Comparison of ENCODE assay signal across 8 mouse cellular contexts in the genomic region with DNA sequence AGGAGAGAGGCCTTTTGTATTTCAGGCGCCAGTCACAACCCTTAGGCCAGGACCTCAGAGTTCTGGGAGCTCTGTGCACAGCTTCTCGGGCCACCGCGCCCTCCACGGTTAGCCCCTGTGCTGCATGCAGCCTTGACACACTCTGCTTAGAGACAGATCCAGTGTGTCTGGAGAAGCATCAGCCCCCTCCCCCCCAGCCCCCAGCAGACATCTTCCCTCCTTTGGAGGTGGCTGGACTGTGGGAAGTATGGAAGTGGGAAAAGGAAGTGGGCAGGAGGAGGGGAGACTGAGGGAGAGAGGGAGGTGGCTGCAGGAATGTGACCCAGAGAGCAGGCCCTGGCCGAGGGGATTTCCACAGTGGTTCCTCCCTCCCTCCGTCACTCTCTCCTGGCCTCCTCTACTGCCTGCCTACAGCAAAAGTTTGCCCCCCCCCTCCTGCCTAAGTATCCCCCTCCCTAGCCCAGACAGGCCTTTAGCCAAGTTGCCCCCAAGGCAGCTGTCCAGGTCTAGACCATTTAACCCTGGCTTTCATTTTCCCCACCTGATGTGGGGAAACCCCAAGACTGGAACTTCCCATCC. TPM values are rescaled to one million over a fixed set of nuclear protein-coding genes. Genes with fewer than 3 reads are reported as not detected.
DNase-seq lines count a peak whose midpoint lies in the region; ATAC-seq lines count a peak whose summit lies in the region.

No protein-coding gene starts in this region.

- 0 out of 2 replicates have a peak, but pooled peaks cover 3% of the 10 kb centered on the region for H3K36me3 ChIP-seq in forebrain, embryonic 10.5 days (replicated peaks)
- no peaks in the 10 kb centered on the region for H3K36me3 ChIP-seq in forebrain, embryonic 13.5 days (ENCODE audit: poor library complexity, severe bottlenecking)
- H3K36me3 ChIP-seq in midbrain, embryonic 10.5 days, result peaks cover 3% of the 10 kb centered on the region; the same call in 1 of the 2 replicates
- H3K36me3 ChIP-seq in midbrain, embryonic 15.5 days (replicated peaks), result no peaks in the 10 kb centered on the region
- H3K36me3 ChIP-seq in limb, embryonic 11.5 days (ENCODE audit: control insufficient read depth, insufficient read depth, low read length), result no peaks in the 10 kb centered on the region

- peak overlapping the region; percentile 62 for H3K4me3 ChIP-seq in forebrain, embryonic 10.5 days
- no peak overlapping the region for H3K4me3 ChIP-seq in forebrain, embryonic 13.5 days
- peak overlapping the region; percentile 78 for H3K4me3 ChIP-seq in midbrain, embryonic 10.5 days
- H3K4me3 ChIP-seq in midbrain, embryonic 15.5 days, result no peak overlapping the region
- H3K4me3 ChIP-seq in limb, embryonic 11.5 days (ENCODE audit: low read depth, low read length), result no peak overlapping the region

- 81% methylated on average over 6 of the region's 7 CpGs for WGBS in forebrain, embryonic 10.5 days
- 78% methylated on average over 5 of the region's 7 CpGs for WGBS in forebrain, embryonic 13.5 days
- WGBS in midbrain, embryonic 10.5 days, result 72% methylated on average over 7 of the region's 7 CpGs
- 70% methylated on average over 7 of the region's 7 CpGs for WGBS in midbrain, embryonic 15.5 days
- 79% methylated on average over 5 of the region's 7 CpGs for WGBS in limb, embryonic 11.5 days

- H3K4me1 ChIP-seq in forebrain, embryonic 10.5 days, result peaks cover 47% of the 10 kb centered on the region
- peaks cover 18% of the 10 kb centered on the region for H3K4me1 ChIP-seq in forebrain, embryonic 13.5 days
- H3K4me1 ChIP-seq in midbrain, embryonic 10.5 days, result peaks cover 45% of the 10 kb centered on the region
- peaks cover 16% of the 10 kb centered on the region for H3K4me1 ChIP-seq in midbrain, embryonic 15.5 days
- H3K4me1 ChIP-seq in limb, embryonic 11.5 days (ENCODE audit: control insufficient read depth, insufficient read depth, low read length), result peaks cover 4% of the 10 kb centered on the region; the same call in 1 of the 2 replicates

- H3K27me3 ChIP-seq in forebrain, embryonic 10.5 days (ENCODE audit: poor library complexity, severe bottlenecking), result peaks cover 44% of the 10 kb centered on the region
- peaks cover 19% of the 10 kb centered on the region for H3K27me3 ChIP-seq in forebrain, embryonic 13.5 days
- H3K27me3 ChIP-seq in midbrain, embryonic 10.5 days (ENCODE audit: low read depth, poor library complexity, severe bottlenecking), result peaks cover 28% of the 10 kb centered on the region
- peaks cover 5% of the 10 kb centered on the region; the same call in 1 of the 2 replicates for H3K27me3 ChIP-seq in midbrain, embryonic 15.5 days (replicated peaks)
- H3K27me3 ChIP-seq in limb, embryonic 11.5 days (ENCODE audit: control insufficient read depth, insufficient read depth, low read length), result peaks cover 9% of the 10 kb centered on the region; the same call in 1 of the 2 replicates

- no peak overlapping the region for H3K27ac ChIP-seq in forebrain, embryonic 10.5 days
- no peak overlapping the region for H3K27ac ChIP-seq in forebrain, embryonic 13.5 days
- no peak overlapping the region; the same call in 1 of the 2 replicates for H3K27ac ChIP-seq in midbrain, embryonic 10.5 days (replicated peaks)
- no peak overlapping the region for H3K27ac ChIP-seq in midbrain, embryonic 15.5 days
- no peak overlapping the region for H3K27ac ChIP-seq in limb, embryonic 11.5 days (replicated peaks; ENCODE audit: low read depth, low read length)

- no peaks in the 10 kb centered on the region for H3K9me3 ChIP-seq in forebrain, embryonic 10.5 days
- no peaks in the 10 kb centered on the region for H3K9me3 ChIP-seq in forebrain, embryonic 13.5 days (replicated peaks)
- H3K9me3 ChIP-seq in midbrain, embryonic 10.5 days (replicated peaks), result no peaks in the 10 kb centered on the region
- H3K9me3 ChIP-seq in midbrain, embryonic 15.5 days, result no peaks in the 10 kb centered on the region
- no peaks in the 10 kb centered on the region for H3K9me3 ChIP-seq in limb, embryonic 11.5 days (ENCODE audit: control insufficient read depth, low read length)

- DNase-seq in forebrain, embryonic 10.5 days (ENCODE audit: extremely low spot score, low spot score), result no peak
- DNase-seq in midbrain, embryonic 10.5 days (ENCODE audit: low spot score), result no peak
- DNase-seq in limb, embryonic 11.5 days (ENCODE audit: low spot score), result no peak
- DNase-seq in thymus, postnatal 14 days, result peak; percentile 66
- no peak for DNase-seq in right cerebral cortex, adult 2 months (ENCODE audit: low spot score in 2 of 2)
- DNase-seq in right cerebral cortex, postnatal 14 days, result no peak

- ATAC-seq in forebrain, embryonic 13.5 days, result no peak
- ATAC-seq in midbrain, embryonic 15.5 days (replicated peaks), result no peak
- no peak for ATAC-seq in limb, embryonic 11.5 days (ENCODE audit: insufficient number of reproducible peaks, low FRiP score, low TSS enrichment, low read depth)

- H3K4me2 ChIP-seq in forebrain, embryonic 13.5 days, result no peak overlapping the region
- H3K4me2 ChIP-seq in midbrain, embryonic 15.5 days, result no peak overlapping the region
- 0 out of 2 replicates have a peak overlapping the region, but pooled peaks have one; percentile 16 for H3K4me2 ChIP-seq in limb, embryonic 11.5 days (ENCODE audit: low read depth, severe bottlenecking)

- no peak overlapping the region for H3K9ac ChIP-seq in forebrain, embryonic 13.5 days
- H3K9ac ChIP-seq in midbrain, embryonic 15.5 days, result no peak overlapping the region
- no peak overlapping the region for H3K9ac ChIP-seq in limb, embryonic 11.5 days (ENCODE audit: low read length)

RNA-seq across cellular contexts. Expression of a gene that starts 1.8 kb away (rescaled TPM):
- polyA plus RNA-seq in forebrain, embryonic 10.5 days (2016; fragmentation: Nextera tagmentation; extraction: Ambion mirVana), result 6.6 and 6.9 TPM in 2 replicates
- 5.1 TPM in 2 replicates for polyA plus RNA-seq in forebrain, embryonic 13.5 days (2015; fragmentation: Nextera tagmentation; extraction: Ambion mirVana)
- polyA plus RNA-seq in midbrain, embryonic 10.5 days (2016; fragmentation: Nextera tagmentation; extraction: Ambion mirVana), result 8.6 and 9.2 TPM in 2 replicates
- 3.5 and 5.3 TPM in 2 replicates for polyA plus RNA-seq in midbrain, embryonic 15.5 days (2015; fragmentation: Nextera tagmentation; extraction: Ambion mirVana)
- polyA plus RNA-seq in limb, embryonic 11.5 days (2014; fragmentation: Nextera tagmentation; extraction: Ambion mirVana), result 5.6 and 6.2 TPM in 2 replicates

RNA-seq across cellular contexts. Expression of a gene that starts 6.3 kb away (rescaled TPM):
- 114 and 117 TPM in 2 replicates for polyA plus RNA-seq in forebrain, embryonic 10.5 days (2016; fragmentation: Nextera tagmentation; extraction: Ambion mirVana)
- polyA plus RNA-seq in forebrain, embryonic 13.5 days (2015; fragmentation: Nextera tagmentation; extraction: Ambion mirVana), result 89.1 and 107 TPM in 2 replicates
- polyA plus RNA-seq in midbrain, embryonic 10.5 days (2016; fragmentation: Nextera tagmentation; extraction: Ambion mirVana), result 122 and 124 TPM in 2 replicates
- polyA plus RNA-seq in midbrain, embryonic 15.5 days (2015; fragmentation: Nextera tagmentation; extraction: Ambion mirVana), result 85.5 and 93.4 TPM in 2 replicates
- polyA plus RNA-seq in limb, embryonic 11.5 days (2014; fragmentation: Nextera tagmentation; extraction: Ambion mirVana), result 90.5 and 92.0 TPM in 2 replicates

RNA-seq across cellular contexts. Expression of a gene that starts 7.9 kb away (rescaled TPM):
- polyA plus RNA-seq in forebrain, embryonic 10.5 days (2016; fragmentation: Nextera tagmentation; extraction: Ambion mirVana), result 4.8 and 6.3 TPM in 2 replicates
- 23.1 and 26.2 TPM in 2 replicates for polyA plus RNA-seq in forebrain, embryonic 13.5 days (2015; fragmentation: Nextera tagmentation; extraction: Ambion mirVana)
- 7.0 and 10.2 TPM in 2 replicates for polyA plus RNA-seq in midbrain, embryonic 10.5 days (2016; fragmentation: Nextera tagmentation; extraction: Ambion mirVana)
- 32.1 and 33.9 TPM in 2 replicates for polyA plus RNA-seq in midbrain, embryonic 15.5 days (2015; fragmentation: Nextera tagmentation; extraction: Ambion mirVana)
- polyA plus RNA-seq in limb, embryonic 11.5 days (2014; fragmentation: Nextera tagmentation; extraction: Ambion mirVana), result 5.2 and 5.7 TPM in 2 replicates

RNA-seq across cellular contexts. Expression of a gene that starts 15.7 kb away (rescaled TPM):
- 2,210 and 2,220 TPM in 2 replicates for polyA plus RNA-seq in forebrain, embryonic 10.5 days (2016; fragmentation: Nextera tagmentation; extraction: Ambion mirVana)
- polyA plus RNA-seq in forebrain, embryonic 13.5 days (2015; fragmentation: Nextera tagmentation; extraction: Ambion mirVana), result 1,763 and 1,849 TPM in 2 replicates
- polyA plus RNA-seq in midbrain, embryonic 10.5 days (2016; fragmentation: Nextera tagmentation; extraction: Ambion mirVana), result 1,780 and 2,044 TPM in 2 replicates
- 1,488 and 1,537 TPM in 2 replicates for polyA plus RNA-seq in midbrain, embryonic 15.5 days (2015; fragmentation: Nextera tagmentation; extraction: Ambion mirVana)
- polyA plus RNA-seq in limb, embryonic 11.5 days (2014; fragmentation: Nextera tagmentation; extraction: Ambion mirVana), result 1,903 and 1,914 TPM in 2 replicates

RNA-seq across cellular contexts. Expression of a gene that starts 34.1 kb away (rescaled TPM):
- polyA plus RNA-seq in forebrain, embryonic 10.5 days (2016; fragmentation: Nextera tagmentation; extraction: Ambion mirVana), result 1.1 and 1.3 TPM in 2 replicates
- polyA plus RNA-seq in forebrain, embryonic 13.5 days (2015; fragmentation: Nextera tagmentation; extraction: Ambion mirVana), result 2.1 and 3.1 TPM in 2 replicates
- polyA plus RNA-seq in midbrain, embryonic 10.5 days (2016; fragmentation: Nextera tagmentation; extraction: Ambion mirVana), result 1.4 and 1.7 TPM in 2 replicates
- 6.0 and 6.2 TPM in 2 replicates for polyA plus RNA-seq in midbrain, embryonic 15.5 days (2015; fragmentation: Nextera tagmentation; extraction: Ambion mirVana)
- polyA plus RNA-seq in limb, embryonic 11.5 days (2014; fragmentation: Nextera tagmentation; extraction: Ambion mirVana), result 0.87 and 1.3 TPM in 2 replicates

Comparison
In these comparisons a context has a peak if more than half of its experiments do, and no peak if none do; other contexts are left out.
1. H3K4me3 ChIP-seq: peak in forebrain, embryonic 10.5 days (single experiment) and midbrain, embryonic 10.5 days (single experiment); none in forebrain, embryonic 13.5 days (single experiment), midbrain, embryonic 15.5 days (single experiment) and limb, embryonic 11.5 days (single experiment).